Mouse (Mus musculus): ENCODE measurements around the gene Skp1a. TPM values are rescaled to one million over a fixed set of nuclear protein-coding genes. Genes with fewer than 3 reads are reported as not detected.

Skp1a gene
- polyA plus RNA-seq, 1 experiment = 417 TPM

Other genes with a start within 250 kb of the Skp1a start
- 235 and 242 TPM in 2 replicates for gene Ube2b, start 231.2 kb upstream of the Skp1a start, polyA plus RNA-seq (2012; ENCODE audit: insufficient read depth, insufficient read length, missing spikeins)
- 9.6 and 21.9 TPM in 2 replicates for gene Cdkl3, start 227.8 kb upstream of the Skp1a start, polyA plus RNA-seq (2012; ENCODE audit: insufficient read depth, insufficient read length, missing spikeins)
- gene Ppp2ca, start 133.3 kb upstream of the Skp1a start, polyA plus RNA-seq (2012; ENCODE audit: insufficient read depth, insufficient read length, missing spikeins) = 59.4 and 68.0 TPM in 2 replicates
- not detected in 2 replicates for gene Olfr1373, start 86.5 kb upstream of the Skp1a start, polyA plus RNA-seq (2012; ENCODE audit: insufficient read depth, insufficient read length, missing spikeins)
- gene Olfr1371, start 18.0 kb upstream of the Skp1a start, polyA plus RNA-seq (2012; ENCODE audit: insufficient read depth, insufficient read length, missing spikeins) = not detected in 2 replicates
- not detected in 2 replicates for gene Tcf7, start 51.0 kb downstream of the Skp1a start, polyA plus RNA-seq (2012; ENCODE audit: insufficient read depth, insufficient read length, missing spikeins)
- 336 and 395 TPM in 2 replicates for gene Vdac1, start 128.9 kb downstream of the Skp1a start, polyA plus RNA-seq (2012; ENCODE audit: insufficient read depth, insufficient read length, missing spikeins)
- 50.7 and 69.6 TPM in 2 replicates for gene 9530068E07Rik, start 164.4 kb downstream of the Skp1a start, polyA plus RNA-seq (2012; ENCODE audit: insufficient read depth, insufficient read length, missing spikeins)

Measured in brown adipose tissue, adult 24 weeks (tissue).